Mouse (Mus musculus): ENCODE measurements at regions not wholly inside any gene's neighbourhood (a gene's known extent, or its start where the extent isn't known, plus 50 kb on each side); places are given as distances from the start of the nearest gene placed in this dataset.
A peak's percentile ranks its signal among the peaks of the same experiment; 100 is the strongest.

GRCm38 (mm10) chr16:93048418-93048932 lies 222.5 kb upstream of the Runx1 start:
- no peak for DNase-seq

GRCm38 (mm10) chr16:93047594-93047993 lies 221.6 kb upstream of the Runx1 start:
- DNase-seq, result no peak

GRCm38 (mm10) chr16:93046221-93046620 lies 220.3 kb upstream of the Runx1 start:
- no peak for DNase-seq

GRCm38 (mm10) chr16:93043355-93043754 lies 217.4 kb upstream of the Runx1 start:
- no peak for DNase-seq

- no peak for DNase-seq
Observed at GRCm38 (mm10) chr16:93042941-93043340, 217.0 kb upstream of the Runx1 start.

- DNase-seq, result no peak
Observed at GRCm38 (mm10) chr16:93042491-93042890, 216.5 kb upstream of the Runx1 start.

GRCm38 (mm10) chr16:93041887-93042286 lies 215.9 kb upstream of the Runx1 start:
- DNase-seq, result no peak

GRCm38 (mm10) chr16:93041399-93041798 lies 215.4 kb upstream of the Runx1 start:
- peak; percentile 51 for DNase-seq

GRCm38 (mm10) chr16:93035626-93036025 lies 209.7 kb upstream of the Runx1 start:
- DNase-seq, result no peak

- no peak for DNase-seq
Observed at GRCm38 (mm10) chr16:93033943-93034342, 208.0 kb upstream of the Runx1 start.

- no peak for DNase-seq
Observed at GRCm38 (mm10) chr16:93031624-93032023, 205.7 kb upstream of the Runx1 start.

- no peak for DNase-seq
Observed at GRCm38 (mm10) chr16:93028640-93029039, 202.7 kb upstream of the Runx1 start.

GRCm38 (mm10) chr16:93028016-93028415 lies 202.1 kb upstream of the Runx1 start:
- no peak for DNase-seq

GRCm38 (mm10) chr16:93026094-93026648 lies 200.2 kb upstream of the Runx1 start:
- DNase-seq, result no peak

- no peak for DNase-seq
Observed at GRCm38 (mm10) chr16:93019800-93020555, 194.0 kb upstream of the Runx1 start.

GRCm38 (mm10) chr16:93018766-93019165 lies 192.8 kb upstream of the Runx1 start:
- no peak for DNase-seq

GRCm38 (mm10) chr16:93017025-93017424 lies 191.1 kb upstream of the Runx1 start:
- no peak for DNase-seq

GRCm38 (mm10) chr16:93015636-93016035 lies 189.7 kb upstream of the Runx1 start:
- no peak for DNase-seq

- no peak for DNase-seq
Observed at GRCm38 (mm10) chr16:93014991-93015390, 189.0 kb upstream of the Runx1 start.

- no peak for DNase-seq
Observed at GRCm38 (mm10) chr16:93013881-93014280, 187.9 kb upstream of the Runx1 start.

- DNase-seq, result no peak
Observed at GRCm38 (mm10) chr16:93013256-93013655, 187.3 kb upstream of the Runx1 start.

GRCm38 (mm10) chr16:93011474-93011873 lies 185.5 kb upstream of the Runx1 start:
- no peak for DNase-seq

- DNase-seq, result no peak
Observed at GRCm38 (mm10) chr16:93006321-93006984, 180.5 kb upstream of the Runx1 start.

GRCm38 (mm10) chr16:93005470-93005869 lies 179.5 kb upstream of the Runx1 start:
- DNase-seq, result no peak

Measured in thymus, postnatal 25 days (tissue).